Mouse (Mus musculus) embryo, embryonic 11 days (tissue): Measurements from ENCODE around the gene Pgpep1.

Source experiments
- DNase-seq: peaks from one replicate; pipeline ENCODE4 v3.0.0-alpha.2; 2015

Pgpep1 gene

GRCm38 (mm10) chr8:70606780-70607602, 53.2 kb downstream of the Pgpep1 start:
- no peak for DNase-seq

- no peak for DNase-seq
Observed at GRCm38 (mm10) chr8:70605871-70606779, 54.1 kb downstream of the Pgpep1 start.

- no peak for DNase-seq
Observed at GRCm38 (mm10) chr8:70604558-70604957, 55.6 kb downstream of the Pgpep1 start.

GRCm38 (mm10) chr8:70602139-70602811, 57.9 kb downstream of the Pgpep1 start:
- DNase-seq, result no peak

GRCm38 (mm10) chr8:70601271-70601649, 58.9 kb downstream of the Pgpep1 start:
- DNase-seq, result peak; percentile 98

GRCm38 (mm10) chr8:70600473-70601270, 59.5 kb downstream of the Pgpep1 start:
- DNase-seq, result peak; percentile 81

- no peak for DNase-seq
Observed at GRCm38 (mm10) chr8:70599507-70600290, 60.5 kb downstream of the Pgpep1 start.

GRCm38 (mm10) chr8:70598722-70599121, 61.5 kb downstream of the Pgpep1 start:
- peak; percentile 59 for DNase-seq

- DNase-seq, result peak; percentile 91
Observed at GRCm38 (mm10) chr8:70598283-70598682, 61.9 kb downstream of the Pgpep1 start.

- DNase-seq, result peak; percentile 40
Observed at GRCm38 (mm10) chr8:70597417-70598272, 62.5 kb downstream of the Pgpep1 start.

GRCm38 (mm10) chr8:70596775-70597416, 63.3 kb downstream of the Pgpep1 start:
- DNase-seq, result peak; percentile 44
